Mouse (Mus musculus): Measurements from ENCODE around the gene Kcna7. TPM values are rescaled to one million over a fixed set of nuclear protein-coding genes. Genes with fewer than 3 reads are reported as not detected.
A peak's percentile ranks its signal among the peaks of the same experiment; 100 is the strongest.
"Not testable (repeated sequence)": the region's sequence is repeated elsewhere in the genome, so short reads cannot be mapped to it uniquely, and the experiment has no call there.

Gene Kcna7
- polyA plus RNA-seq (2016; fragmentation: Nextera tagmentation; extraction: Ambion mirVana): 0.07 TPM in 1 of 2 replicates, not detected in the other

DNA sequence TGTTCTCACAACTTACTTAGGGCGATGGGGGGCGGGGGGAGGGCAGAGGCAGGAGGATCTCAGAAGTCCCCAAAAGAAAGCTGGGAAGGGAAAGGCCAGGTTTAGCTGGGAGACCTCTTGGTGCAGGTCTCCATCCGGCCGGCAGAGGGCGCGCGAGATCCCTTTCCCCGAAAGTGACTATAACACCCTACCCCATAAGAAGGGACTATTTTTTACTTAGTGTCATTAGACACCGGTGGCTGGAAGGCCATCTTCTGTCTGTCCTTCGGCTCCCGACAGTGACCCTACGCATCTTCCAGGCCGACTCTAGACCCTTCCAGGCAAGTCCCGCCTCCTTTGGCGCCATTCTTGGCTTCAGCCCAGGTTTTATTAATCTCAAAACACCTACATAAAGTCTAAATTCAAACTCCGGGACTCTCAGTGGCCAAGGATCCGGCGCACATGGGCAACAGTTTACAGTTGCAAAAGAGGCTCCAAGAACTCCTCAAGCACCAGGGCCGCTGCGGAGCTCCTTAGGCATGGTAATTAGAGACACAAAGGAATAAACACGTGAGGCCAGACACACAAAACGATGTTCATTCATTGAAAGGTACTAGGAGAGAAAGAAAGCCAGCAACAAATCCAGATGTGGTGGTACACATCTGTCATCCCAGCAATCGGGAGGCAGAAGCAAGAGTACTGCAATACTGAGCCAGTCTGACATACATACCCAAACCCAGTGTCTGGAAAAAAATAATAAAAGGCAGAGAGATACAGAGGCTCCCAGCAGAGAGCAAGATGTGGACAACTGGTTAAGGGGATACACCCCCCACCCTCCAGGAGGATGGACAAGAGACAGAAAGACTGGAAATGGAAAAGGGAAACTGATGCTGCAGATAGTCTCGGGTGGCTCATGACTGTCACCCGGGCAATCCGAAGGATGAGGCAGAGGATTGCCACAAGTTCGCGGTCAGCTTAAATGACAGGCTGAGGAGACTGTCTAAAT lies at the start of gene Kcna7:
Gene Kcna7, plus strand, starts transcription at position 563 of the 985 bp plus-strand sequence.
- peaks cover 17% of the 10 kb centered on the region for H3K4me1 ChIP-seq (replicated peaks)
- no peaks in the 10 kb centered on the region for H3K9me3 ChIP-seq
- no peaks in the 10 kb centered on the region for H3K36me3 ChIP-seq
- WGBS: 12% methylated on average over 28 of the region's 28 CpGs
- peaks cover 56% of the 10 kb centered on the region for H3K27me3 ChIP-seq (ENCODE audit: insufficient read depth, poor library complexity, severe bottlenecking)
- H3K27ac ChIP-seq: no peak within 1 kb of the TSS
- DNase-seq (ENCODE audit: low spot score): peak; percentile 66
- peak within 1 kb of the TSS; percentile 45 for H3K4me3 ChIP-seq

DNA sequence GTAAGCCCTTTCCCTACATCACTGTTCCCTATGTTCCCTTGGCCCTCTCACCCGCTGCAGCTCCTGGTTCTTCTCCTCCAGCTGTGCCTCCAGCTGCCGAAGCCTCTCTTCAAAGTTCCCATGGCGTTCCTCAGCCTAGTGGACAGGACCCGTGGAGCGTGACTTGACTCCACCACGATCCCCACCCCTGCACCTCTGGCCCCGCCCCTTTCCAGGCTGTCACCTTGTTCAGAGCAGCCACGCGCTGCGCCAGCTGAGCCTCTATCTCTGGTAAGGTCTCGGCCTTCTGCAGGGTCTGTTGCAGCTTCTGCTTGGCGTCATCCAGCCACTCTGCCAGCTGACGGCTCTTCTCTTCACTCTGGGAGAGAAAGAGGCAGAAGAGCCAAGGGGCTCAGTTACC lies 49.4 kb upstream of the Kcna7 start:
- Histone ChIP-seq H3K36me3 (peaks cover 29% of the 10 kb centered on the region), H3K9me3 (no peaks in the 10 kb centered on the region), H3K27me3 (ENCODE audit: insufficient read depth, poor library complexity, severe bottlenecking) (peaks cover 48% of the 10 kb centered on the region), H3K4me1 (replicated peaks) (peaks cover 5% of the 10 kb centered on the region), H3K27ac (no peak overlapping the region), H3K4me3 (no peak overlapping the region)
- no peak for DNase-seq (ENCODE audit: low spot score)
- 55% methylated on average over 13 of the region's 13 CpGs for WGBS

DNA sequence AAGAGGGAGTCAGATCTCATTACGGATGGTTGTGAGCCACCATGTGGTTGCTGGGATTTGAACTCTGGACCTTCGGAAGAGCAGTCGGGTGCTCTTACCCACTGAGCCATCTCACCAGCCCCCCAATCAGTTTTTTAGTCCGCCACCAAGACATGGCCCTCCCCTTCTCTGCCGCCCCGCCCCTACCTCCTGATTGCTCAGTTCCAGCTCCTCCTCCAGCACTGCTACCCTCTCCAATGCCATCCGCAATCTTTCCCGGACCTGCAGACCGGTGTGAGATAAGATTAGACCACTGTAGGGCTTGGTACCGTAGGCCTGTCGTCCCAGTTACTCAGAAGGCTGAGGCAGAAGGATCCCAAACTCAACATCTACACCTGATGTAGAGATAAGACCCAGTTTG lies 46.4 kb upstream of the Kcna7 start:
- Histone ChIP-seq H3K27me3 (ENCODE audit: insufficient read depth, poor library complexity, severe bottlenecking) (peaks cover 61% of the 10 kb centered on the region), H3K4me1 (replicated peaks) (peaks cover 25% of the 10 kb centered on the region), H3K36me3 (peaks cover 29% of the 10 kb centered on the region)
- DNase-seq (ENCODE audit: low spot score); H3K9me3 ChIP-seq; H3K4me3 ChIP-seq; H3K27ac ChIP-seq: not testable (repeated sequence)
- 58% methylated on average over 11 of the region's 11 CpGs for whole genome bisulfite sequencing

DNA sequence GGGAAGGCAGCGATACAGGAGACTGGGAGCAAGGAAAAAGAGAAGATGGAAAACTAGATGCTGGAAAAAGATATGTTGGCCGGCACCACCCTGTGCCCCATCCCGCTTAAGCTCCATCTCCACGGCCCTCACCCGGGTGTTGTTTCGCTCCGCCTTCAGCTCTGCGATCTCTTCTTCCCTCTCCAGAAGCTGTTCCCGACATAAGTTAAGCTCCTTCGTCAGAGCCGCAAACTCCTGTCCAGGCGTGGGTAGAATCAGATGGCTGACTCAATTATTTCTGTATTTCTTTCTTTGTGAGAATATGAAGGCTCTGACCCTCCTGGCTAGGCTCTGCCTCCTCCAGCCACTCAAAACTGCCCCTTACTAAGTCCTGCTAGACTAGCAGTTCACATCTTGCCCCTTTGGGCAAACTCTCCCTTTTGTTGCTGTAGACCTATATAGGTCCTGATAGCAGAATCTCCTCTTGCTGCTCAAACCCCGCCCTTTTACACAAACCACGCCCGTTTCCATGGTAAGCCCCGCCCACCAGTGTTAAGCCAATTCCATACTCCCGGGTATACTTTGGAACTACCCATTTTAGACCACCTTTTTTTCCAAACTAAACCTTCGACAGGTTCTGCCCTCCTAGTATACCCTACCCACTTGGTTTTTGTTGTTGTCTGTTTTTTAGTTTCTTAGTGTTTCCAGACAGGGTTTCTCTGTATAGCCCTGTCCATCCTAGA lies 44.9 kb upstream of the Kcna7 start:
- Histone ChIP-seq H3K9me3 (no peaks in the 10 kb centered on the region), H3K27me3 (ENCODE audit: insufficient read depth, poor library complexity, severe bottlenecking) (peaks cover 67% of the 10 kb centered on the region), H3K4me3 (peak overlapping the region; percentile 64; the same call in 1 of the 2 replicates), H3K36me3 (peaks cover 21% of the 10 kb centered on the region), H3K4me1 (replicated peaks) (peaks cover 29% of the 10 kb centered on the region), H3K27ac (no peak overlapping the region)
- no peak for DNase-seq (ENCODE audit: low spot score)
- 53% methylated on average over 18 of the region's 18 CpGs for WGBS

DNA sequence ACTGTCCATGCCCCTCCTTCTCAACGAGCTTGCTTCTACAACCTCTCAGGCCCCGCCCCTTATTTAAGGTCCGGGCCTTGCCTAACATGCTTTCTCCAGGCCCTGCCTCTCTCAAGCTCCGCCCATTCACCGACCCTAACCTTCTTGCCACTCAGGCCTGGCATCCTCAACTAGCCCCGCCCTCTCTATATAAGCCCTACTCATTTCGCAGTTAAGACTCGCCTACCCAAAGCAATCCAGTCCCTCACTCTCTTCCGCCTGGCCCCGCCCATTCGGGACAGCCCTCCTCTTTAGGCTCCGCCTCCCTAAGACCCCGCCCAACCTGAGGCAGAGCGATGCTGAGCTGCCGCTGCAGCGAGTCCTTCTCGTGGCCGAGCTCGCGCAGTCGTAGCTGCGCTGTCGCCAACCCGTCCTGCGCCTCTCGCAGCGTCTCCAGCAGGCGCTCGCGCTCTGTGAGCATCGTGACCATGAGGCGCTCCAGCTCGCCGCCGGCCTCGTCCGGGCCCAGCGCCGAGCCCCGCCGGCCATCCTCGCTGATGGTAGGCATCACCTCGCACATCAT lies 44.1 kb upstream of the Kcna7 start:
- Histone ChIP-seq H3K4me1 (replicated peaks) (peaks cover 33% of the 10 kb centered on the region), H3K36me3 (peaks cover 15% of the 10 kb centered on the region), H3K27ac (peak overlapping the region; percentile 85), H3K27me3 (ENCODE audit: insufficient read depth, poor library complexity, severe bottlenecking) (peaks cover 67% of the 10 kb centered on the region), H3K4me3 (peak overlapping the region; percentile 64), H3K9me3 (no peaks in the 10 kb centered on the region)
- WGBS: under 1% methylated on average over 43 of the region's 43 CpGs
- DNase-seq (ENCODE audit: low spot score): peak; percentile 91

DNA sequence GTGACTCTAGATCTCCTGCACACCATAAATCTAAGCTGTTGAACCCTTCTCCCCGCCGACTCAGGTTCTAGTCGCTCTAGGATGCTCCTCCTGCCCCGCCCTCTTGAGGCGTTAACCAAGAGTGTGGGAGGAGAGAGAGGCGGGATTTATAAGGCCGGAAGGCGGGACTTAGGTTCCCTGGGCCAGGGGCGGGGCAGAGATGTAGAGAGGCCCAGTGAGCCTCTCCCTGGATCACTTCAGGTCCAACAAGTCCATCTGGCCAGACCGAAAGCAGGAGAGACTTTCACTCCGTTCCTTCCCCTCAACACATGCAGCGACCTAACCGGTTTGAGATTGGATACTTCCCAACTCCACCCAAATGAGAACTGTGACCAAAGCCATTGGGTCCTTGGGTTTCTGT lies 42.7 kb upstream of the Kcna7 start:
- H3K4me1 ChIP-seq (replicated peaks): peaks cover 42% of the 10 kb centered on the region
- peak overlapping the region; percentile 64 for H3K4me3 ChIP-seq
- peaks cover 71% of the 10 kb centered on the region for H3K27me3 ChIP-seq (ENCODE audit: insufficient read depth, poor library complexity, severe bottlenecking)
- H3K27ac ChIP-seq: no peak overlapping the region
- WGBS: 4% methylated on average over 13 of the region's 13 CpGs
- peak; percentile 46 for DNase-seq (ENCODE audit: low spot score)
- peaks cover 2% of the 10 kb centered on the region for H3K36me3 ChIP-seq
- no peaks in the 10 kb centered on the region for H3K9me3 ChIP-seq

DNA sequence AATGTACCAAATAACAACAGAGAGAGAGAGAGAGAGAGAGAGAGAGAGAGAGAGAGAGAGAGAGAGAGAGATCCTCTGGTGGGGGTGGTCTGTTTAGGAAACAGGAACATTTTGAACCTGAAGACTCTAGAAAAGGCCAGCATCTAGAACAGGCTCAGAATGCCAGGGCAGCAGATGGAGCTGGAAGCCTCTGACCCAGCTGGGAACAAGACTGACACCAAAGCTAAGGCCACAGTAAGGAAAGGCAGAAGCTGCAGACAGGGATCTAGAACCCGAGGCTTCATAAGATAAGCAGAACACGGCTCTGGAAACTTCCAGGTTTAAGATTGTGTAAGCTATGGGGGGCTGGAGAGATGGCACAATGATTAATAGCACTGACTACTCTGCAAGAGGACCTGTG lies 41.5 kb upstream of the Kcna7 start:
- H3K27me3 ChIP-seq (ENCODE audit: insufficient read depth, poor library complexity, severe bottlenecking): peaks cover 83% of the 10 kb centered on the region
- WGBS: 87% methylated on average over 2 of the region's 2 CpGs
- no peak for DNase-seq (ENCODE audit: low spot score)
- H3K4me3 ChIP-seq: no peak overlapping the region
- peaks cover 48% of the 10 kb centered on the region for H3K4me1 ChIP-seq (replicated peaks)
- H3K9me3 ChIP-seq: no peaks in the 10 kb centered on the region
- no peak overlapping the region for H3K27ac ChIP-seq
- H3K36me3 ChIP-seq: no peaks in the 10 kb centered on the region; the same call in 1 of the 2 replicates

DNA sequence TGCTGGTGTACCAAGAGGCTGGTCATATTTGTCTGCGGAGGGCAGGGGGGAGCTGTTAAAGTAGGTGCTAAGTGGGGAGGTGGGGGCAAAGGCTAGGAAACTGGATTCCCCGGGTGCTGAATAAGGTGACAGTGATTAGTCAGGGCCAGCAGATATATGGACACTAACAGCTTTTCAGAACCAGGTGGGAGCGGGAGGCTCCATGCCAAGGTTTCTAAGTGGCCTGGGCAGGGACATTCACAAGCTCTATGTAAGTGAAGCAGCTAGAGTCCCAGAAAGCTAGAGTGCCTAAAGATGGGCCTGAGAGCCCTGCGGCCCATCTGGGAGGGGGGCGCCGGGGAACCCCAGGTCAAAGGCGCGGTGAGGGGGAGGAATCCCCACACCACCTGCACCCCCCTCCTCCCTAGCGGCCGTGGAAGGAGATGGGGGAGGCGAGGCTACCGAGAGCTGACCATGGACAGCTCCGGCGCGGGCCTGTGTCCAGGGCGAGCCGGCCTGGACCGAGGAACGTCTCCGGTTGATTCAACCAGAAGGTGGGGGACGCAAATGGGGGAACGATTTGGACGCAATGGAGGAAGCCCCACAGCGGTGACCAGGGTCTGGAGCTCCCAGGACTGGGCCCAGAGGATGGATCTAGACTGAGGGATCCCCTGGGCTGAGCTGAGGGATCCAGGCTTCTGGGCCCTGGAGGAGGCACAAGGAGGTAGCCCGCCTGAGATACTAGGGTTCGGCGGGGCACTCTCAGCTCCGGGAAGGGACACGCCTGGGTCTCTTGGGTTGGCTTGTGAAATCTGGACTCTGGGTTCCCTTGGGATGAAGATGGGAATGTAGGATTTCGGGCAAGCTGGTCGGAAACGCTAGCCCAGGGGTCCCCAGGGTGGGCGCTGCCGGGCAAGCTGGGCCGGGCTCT lies 39.5 kb upstream of the Kcna7 start:
- no peaks in the 10 kb centered on the region for H3K9me3 ChIP-seq
- peak; percentile 60 for DNase-seq (ENCODE audit: low spot score)
- H3K27ac ChIP-seq: peak overlapping the region; percentile 88
- H3K36me3 ChIP-seq: no peaks in the 10 kb centered on the region
- H3K27me3 ChIP-seq (ENCODE audit: insufficient read depth, poor library complexity, severe bottlenecking): peaks cover 85% of the 10 kb centered on the region
- 4% methylated on average over 35 of the region's 35 CpGs for WGBS
- H3K4me3 ChIP-seq: peak overlapping the region; percentile 85
- peaks cover 62% of the 10 kb centered on the region for H3K4me1 ChIP-seq (replicated peaks)

DNA sequence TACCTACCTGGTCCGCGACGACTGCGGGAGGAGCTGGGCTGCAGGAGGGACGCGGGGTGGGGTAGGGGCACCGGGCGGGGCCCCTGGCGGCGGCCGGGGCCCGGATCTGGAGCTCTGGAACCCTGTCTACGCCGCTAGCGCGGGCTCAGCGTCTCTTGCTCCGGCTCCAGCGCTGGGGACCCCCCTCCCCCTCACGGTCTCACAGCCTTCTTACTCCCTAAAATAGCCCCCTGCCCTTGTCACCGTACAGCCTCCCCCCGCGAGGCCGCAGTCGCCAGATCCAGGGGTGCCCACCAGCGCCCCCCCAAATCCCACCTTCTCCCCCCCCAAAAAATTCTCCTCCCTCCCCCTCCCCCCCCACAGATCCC lies 38.8 kb upstream of the Kcna7 start, which contains the start of gene Ppfia3:
Gene Ppfia3, minus strand, starts transcription at position 368 of the 368 bp plus-strand sequence.
- under 1% methylated on average over 26 of the region's 26 CpGs for WGBS
- H3K27me3 ChIP-seq (ENCODE audit: insufficient read depth, poor library complexity, severe bottlenecking): peaks cover 78% of the 10 kb centered on the region

DNA sequence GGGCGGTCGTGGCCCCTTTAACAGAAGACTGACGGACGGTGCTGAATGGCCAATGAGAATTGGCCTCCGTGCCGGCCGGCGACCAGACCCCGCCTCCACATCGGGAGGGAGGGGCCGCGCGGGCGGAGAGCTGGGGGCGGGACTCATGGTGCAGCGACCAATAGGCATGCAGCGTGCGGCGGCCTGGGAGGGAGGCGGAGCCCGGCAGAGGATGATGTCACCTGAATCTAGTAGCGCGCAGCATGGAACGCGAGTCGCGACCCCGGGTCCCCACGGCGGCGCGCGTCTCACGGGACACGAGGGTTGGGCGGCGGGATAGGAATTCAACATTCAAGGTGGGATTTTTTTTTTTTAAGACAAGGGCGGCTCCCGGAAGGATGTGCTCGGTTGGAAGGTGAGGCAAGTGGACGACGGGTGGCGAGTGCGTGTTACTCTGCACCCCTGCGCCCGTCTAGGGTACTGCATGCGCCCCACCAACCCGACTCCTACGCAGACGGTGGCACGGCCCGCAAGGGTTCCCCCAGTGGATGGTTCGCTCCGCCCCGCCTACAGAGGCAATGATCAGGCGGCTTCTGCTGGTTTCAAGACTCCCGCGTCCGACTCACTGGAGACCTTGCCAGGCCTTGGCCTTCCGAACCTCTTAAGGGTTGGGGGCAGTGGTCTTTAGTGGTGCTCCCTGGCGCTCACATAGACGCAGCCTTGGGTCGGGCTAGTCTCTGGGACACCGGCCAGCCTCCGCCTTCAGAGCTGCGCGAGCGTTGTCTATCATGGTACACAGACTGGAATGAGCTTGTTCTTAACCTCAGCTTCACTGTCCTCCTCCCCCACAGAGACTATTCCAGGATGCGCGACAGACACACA lies 38.2 kb upstream of the Kcna7 start:
- peak; percentile 98 for DNase-seq (ENCODE audit: low spot score)
- under 1% methylated on average over 70 of the region's 70 CpGs for WGBS
- H3K27me3 ChIP-seq (ENCODE audit: insufficient read depth, poor library complexity, severe bottlenecking): peaks cover 72% of the 10 kb centered on the region
- H3K36me3 ChIP-seq: peaks cover 4% of the 10 kb centered on the region
- peak overlapping the region; percentile 85 for H3K4me3 ChIP-seq
- H3K9me3 ChIP-seq: no peaks in the 10 kb centered on the region
- peak overlapping the region; percentile 88 for H3K27ac ChIP-seq
- H3K4me1 ChIP-seq (replicated peaks): peaks cover 57% of the 10 kb centered on the region

More for the DNA sequence above, 38.8 kb upstream of the Kcna7 start, which contains the start of gene Ppfia3:
- DNase-seq (ENCODE audit: low spot score): no peak
- H3K4me3 ChIP-seq: peak within 1 kb of the TSS; percentile 85
- no peaks in the 10 kb centered on the region for H3K9me3 ChIP-seq
- peaks cover 62% of the 10 kb centered on the region for H3K4me1 ChIP-seq (replicated peaks)
- H3K36me3 ChIP-seq: no peaks in the 10 kb centered on the region
- H3K27ac ChIP-seq: peak within 1 kb of the TSS; percentile 88

DNA sequence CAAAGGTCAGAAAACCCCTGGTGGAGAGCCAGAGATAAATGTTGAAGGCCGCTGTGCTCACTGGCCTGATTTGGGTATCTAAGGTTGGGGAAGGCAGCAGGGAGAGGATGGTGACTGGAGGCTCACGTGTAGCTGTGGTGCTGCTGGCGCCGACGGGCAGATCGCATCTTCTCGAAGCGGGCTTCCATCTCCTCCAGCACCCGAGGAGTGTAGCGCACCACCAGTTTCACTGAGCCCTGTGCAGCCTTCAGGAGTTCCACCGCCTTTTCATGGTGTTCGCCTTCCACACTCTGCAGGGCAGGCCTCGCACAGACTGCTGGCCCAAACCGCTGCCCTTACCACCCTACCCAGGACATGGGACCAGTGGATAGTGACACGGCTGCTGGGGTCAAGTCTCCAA lies 37.3 kb upstream of the Kcna7 start:
- H3K9me3 ChIP-seq: no peaks in the 10 kb centered on the region
- peaks cover 13% of the 10 kb centered on the region for H3K36me3 ChIP-seq
- peaks cover 63% of the 10 kb centered on the region for H3K27me3 ChIP-seq (ENCODE audit: insufficient read depth, poor library complexity, severe bottlenecking)
- peaks cover 49% of the 10 kb centered on the region for H3K4me1 ChIP-seq (replicated peaks)
- WGBS: 79% methylated on average over 15 of the region's 15 CpGs
- H3K27ac ChIP-seq: peak overlapping the region; percentile 88
- no peak for DNase-seq (ENCODE audit: low spot score)
- peak overlapping the region; percentile 85 for H3K4me3 ChIP-seq
